Mouse (Mus musculus) frontal cortex, postnatal 36 days (tissue): ENCODE data around the gene Zfp52.

ENCODE experiments used
- DNase-seq, 2 experiments: peaks; one replicate each; pipeline ENCODE4 v3.0.0; 2022; ENCODE audit warnings: low spot score in 2 of 2

The Zfp52 gene

DNA sequence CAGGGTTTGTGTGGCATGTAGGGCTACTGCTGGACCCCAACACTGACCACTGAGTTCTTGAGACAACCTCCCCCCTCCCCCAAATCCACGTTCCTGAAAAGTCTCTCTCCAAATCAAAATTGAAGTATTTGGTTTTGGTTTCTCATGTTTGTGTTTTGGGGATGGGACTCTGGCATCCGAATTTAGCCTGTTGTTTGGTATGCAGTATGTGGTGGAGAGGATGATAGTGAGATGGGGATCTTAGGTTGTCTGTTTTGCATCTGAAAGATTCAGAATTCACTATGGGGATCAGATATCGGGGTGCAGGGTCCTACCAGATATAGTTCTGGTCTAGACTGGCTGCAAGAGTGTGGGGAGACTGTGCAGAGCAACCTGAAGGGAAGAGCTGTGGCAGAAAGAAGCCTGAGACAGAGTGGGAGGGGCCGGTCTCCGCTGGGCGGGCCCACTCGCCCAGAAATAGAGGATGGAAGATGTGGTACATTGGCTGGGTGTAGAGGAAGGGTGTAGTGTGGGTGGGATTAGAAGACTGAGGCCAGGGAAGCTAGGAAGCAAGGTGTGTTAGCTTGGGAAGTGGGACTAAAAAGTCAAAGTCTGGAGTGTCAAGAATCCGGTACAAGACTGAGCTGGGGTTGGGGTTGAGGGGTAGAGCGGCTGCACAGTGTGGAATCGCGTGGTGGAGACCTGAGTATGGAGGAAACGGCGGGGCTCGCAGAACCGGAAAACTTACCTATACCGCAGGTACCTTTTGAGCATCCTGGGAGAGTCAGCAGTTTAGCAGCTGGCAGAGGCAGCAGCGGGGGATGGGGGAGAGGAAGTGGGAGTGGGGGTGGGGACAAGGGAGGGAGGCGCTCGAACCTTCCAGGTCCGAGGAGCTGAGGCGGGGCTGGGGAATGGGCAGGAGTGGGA, at the start of gene Zfp52:
Zfp52 (plus strand) TSS at position 444 of the 906 bp plus-strand sequence.
- peak; percentile 51 to 66 for DNase-seq

DNA sequence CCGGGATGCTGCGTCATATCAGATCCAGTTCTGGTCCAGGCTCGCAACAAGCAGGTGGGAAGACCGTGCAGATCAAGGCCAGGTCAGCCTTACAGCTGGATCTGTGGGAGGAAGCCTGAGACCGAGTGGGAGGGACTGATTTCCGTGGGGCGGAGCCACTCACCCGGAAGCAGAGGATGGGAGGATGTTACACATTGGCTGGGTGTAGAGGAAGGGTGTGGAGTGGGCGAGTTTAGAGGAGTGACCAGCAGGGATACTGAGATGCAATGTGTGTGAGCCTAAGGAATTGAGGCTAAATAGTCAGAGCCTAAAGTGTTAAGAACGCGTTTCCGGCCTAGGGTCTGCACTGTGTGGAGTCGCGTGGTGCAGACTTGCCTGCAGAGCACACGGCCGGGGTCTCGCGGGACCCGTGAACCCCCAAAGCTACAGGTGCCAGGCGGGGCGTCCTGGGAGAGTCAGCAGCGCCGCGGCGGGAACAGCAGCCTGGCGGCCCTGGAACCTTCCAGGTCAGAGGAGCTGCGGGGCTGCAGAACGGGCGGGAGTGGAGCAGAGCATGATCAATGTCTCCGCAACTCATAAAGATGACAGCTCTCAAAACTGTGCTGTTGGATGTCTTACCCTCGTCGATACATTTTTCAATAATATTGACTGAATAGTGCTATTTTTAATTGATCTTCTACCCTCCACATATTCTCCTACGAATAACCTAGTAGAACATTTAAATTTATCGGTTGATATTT, 46.4 kb upstream of the Zfp52 start, which contains the start of gene Zfp53:
Zfp53 (plus strand) TSS at position 239 of the 740 bp plus-strand sequence.
- DNase-seq, result peak; percentile 83 to 84

DNA sequence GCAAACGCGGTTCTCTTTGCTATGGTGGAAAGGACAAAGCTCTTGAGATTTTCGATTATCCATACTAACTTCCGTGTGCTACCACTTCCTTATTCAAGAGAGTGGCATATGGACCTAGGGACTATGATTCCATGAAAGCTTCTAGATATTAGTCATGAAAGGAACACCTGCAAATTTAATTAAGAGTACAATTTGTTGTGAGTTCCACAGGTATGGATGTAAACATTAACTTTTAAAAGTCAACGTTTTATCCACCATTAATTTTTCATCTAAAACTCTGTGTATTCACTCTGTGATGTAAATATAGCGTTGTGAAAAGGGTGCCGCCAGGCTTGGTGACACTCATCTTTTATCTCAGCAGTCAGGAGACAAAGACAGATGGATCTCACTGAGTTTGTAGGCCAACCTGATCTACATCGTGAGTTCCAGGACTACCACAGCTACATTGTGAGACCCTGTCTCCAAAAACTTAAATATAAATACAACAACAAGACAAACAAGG, 45.8 kb upstream of the Zfp52 start:
- no peak for DNase-seq

DNA sequence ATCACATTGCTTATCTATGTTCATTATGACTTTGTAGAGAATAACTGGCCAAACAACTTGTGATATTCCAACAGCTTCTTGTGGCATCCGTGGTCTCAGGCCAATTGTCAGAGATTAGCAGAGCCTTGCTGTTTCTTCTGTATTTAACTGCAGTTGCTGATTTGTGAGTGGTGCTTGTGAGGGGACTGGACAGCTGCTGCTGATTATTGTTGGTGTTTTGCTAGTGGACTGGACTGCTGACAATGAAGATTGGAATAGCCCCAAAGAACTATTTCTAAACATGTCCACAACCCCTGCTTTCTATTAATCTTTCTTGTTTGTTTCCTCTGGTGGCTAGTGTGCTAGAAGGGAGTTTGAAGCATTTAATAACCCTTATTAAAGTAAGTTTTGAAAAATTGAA, 34.0 kb upstream of the Zfp52 start:
- no peak for DNase-seq

DNA sequence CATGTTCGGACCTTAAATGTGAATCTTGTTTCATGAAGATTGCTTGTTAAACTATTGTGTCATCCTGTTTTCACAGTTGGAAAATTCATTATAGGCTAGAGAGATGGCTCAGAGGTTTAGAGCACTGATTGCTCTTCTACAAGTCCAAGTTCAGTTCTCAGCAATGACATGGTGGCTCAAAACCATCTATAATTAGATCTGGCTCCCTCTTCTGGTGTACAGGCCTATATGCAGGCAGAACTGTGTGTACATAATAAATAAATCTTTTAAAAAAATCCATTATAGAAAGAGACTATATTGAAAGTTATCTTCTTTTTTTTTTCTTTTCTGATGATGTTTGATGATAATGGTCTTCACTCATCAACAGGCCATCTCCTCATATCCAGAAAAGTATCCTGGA, 30.8 kb upstream of the Zfp52 start:
- DNase-seq, result no peak

DNA sequence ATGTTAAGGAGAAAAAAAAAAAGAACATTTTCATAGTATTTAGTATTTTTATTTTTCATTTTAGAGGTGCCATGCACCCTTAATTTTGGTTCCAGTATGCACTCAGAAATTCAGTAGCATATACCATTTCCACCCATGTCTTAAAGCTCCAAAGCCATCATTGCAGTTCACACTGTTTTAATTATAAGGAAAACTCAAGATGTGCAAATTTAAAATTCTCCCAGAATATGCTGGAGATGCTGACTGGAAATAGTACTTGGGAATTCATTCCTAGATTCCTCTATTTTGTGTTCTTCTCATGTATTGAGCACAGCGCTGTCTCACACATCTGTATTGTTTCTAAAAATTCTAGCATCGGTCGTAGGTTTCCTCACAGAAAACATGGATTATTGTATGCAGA, 29.1 kb upstream of the Zfp52 start:
- DNase-seq, result no peak

DNA sequence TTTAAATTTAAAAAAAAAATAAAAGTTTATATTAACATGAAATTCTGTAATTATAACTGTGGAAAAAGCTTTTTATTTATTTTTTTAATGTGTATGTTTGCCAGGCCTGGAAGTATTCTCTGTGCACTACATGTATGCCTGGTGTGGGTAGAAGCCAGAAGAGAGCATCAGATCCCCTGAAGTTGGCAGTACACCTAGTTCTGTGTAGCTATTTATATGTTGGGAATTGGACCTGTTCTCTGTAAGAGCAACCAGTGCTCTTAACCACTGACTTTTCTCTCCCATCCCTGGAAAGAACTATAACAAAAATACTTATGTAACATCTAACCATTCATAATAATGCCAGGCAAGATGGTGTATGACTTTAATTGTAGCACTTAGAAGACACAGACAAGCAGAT, 25.6 kb upstream of the Zfp52 start:
- no peak for DNase-seq

DNA sequence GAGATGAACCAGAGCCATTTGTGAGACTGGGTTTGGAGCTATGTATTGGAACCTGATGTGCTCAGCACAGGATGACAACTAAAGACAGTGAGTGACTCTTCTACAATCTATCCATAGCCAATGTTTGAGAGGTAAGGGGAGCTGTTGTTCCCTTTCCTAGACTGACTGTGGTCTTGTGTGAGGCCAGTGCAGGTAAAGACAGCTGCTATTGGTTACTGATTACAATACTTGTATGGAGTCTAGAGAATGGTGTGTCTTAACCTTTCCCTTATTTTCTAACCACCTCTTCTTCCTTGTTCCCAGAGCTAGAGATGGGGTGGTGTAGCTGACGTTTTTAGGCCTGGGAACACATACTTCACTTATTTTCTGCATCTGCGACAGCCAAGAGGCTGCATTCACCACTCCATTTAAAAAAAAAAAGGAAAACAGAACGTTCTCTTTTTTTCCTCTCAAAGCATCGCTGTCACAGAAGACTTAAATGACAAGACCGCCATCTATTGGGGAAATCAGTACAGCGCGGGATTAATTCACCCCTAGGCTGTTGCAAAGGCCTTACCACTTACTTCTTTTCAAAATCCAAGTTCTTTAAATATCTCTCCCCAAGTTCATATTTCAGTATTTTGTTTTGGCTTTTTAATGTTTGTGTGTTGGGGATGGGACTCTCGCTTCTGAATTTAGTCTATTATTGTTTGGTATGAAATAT, 19.8 kb upstream of the Zfp52 start:
- peak; percentile 55 to 77 for DNase-seq

DNA sequence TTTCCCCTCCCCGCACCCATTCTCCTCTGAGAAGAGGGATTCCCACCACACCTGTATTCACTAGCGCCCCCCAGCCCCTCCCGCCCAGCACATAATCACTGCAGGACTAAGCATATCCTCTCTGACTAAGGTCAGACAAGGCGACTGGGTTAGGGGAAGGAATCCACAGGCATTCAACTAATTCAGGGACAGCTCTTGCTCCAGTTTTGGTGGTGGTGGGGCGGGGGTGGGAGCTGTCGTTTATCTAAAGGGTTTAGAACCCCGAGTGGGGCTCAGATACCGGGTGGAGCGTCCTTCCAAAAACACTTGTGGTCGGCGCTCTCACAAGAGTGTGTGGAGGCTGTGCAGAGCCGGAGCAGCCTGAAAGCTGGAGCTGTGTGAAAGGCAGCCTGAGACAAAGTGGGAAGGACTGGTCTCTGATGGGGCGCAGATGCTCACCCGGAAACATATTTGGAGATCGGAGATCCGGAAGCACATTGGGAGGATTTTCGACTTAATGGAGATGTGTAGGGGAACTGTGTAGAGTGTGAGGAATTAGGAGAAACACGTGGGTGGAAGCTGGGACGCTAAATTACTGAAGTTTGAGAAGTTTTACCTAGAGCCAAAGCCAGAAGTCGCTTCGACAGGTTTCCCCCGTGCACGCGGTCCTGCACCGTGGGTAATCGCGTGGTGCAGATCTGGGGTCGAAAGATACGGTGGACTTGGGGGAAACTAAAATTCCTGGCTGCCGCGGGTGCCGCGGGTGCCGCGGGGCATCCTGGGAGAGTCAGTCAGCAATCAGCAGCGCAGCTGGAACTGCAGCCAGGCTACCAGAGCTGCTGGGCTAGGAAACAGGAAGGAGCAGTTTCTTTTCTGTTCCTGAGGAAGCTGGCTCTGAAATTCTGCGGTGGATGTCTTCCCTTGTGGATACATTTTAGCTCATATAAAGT, 18.9 kb upstream of the Zfp52 start:
- DNase-seq, result peak; percentile 61 to 68

DNA sequence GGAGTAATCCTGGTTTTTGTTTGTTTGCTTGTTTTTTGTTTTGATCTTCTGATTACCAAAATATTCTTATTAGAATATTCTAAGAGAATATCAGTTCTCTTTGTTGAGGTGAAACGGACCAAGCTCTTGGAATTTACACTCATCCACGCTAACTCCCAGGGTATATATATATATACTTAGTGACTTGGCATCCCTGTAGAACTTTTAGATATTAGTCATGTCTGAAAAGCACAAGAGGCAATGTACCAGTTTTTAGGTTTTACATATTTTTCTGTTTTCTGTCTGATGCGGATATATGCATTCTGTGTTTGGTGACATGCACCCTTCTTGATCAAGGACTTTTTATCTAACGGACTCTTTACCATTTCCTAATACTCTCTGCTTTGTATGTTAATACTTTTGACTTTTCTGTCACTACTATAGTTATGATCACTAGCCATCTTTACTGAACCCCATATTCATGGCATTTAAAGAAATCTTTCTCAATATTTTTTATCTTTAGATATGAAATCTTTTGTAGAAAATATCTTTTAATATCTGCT, 18.1 kb upstream of the Zfp52 start:
- DNase-seq, result no peak

DNA sequence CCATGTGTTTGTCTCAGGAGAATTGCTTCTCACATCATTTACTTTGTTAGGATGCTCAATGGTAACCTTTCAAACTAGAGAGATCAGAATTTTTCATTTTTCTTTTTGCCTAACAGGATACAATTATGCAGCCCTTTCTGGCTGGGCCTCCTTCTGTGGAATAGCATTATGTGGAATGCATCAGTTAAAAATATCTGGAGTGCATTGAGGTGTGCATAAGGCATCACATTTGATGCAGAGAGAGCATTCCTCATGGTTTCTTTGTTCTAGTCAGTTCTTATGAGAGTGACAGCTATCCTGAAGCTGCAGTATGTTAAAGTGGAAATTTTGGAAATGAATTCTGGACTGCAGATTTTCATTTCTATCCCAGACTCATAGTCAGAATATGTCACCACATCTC, 9.1 kb upstream of the Zfp52 start:
- DNase-seq, result no peak

DNA sequence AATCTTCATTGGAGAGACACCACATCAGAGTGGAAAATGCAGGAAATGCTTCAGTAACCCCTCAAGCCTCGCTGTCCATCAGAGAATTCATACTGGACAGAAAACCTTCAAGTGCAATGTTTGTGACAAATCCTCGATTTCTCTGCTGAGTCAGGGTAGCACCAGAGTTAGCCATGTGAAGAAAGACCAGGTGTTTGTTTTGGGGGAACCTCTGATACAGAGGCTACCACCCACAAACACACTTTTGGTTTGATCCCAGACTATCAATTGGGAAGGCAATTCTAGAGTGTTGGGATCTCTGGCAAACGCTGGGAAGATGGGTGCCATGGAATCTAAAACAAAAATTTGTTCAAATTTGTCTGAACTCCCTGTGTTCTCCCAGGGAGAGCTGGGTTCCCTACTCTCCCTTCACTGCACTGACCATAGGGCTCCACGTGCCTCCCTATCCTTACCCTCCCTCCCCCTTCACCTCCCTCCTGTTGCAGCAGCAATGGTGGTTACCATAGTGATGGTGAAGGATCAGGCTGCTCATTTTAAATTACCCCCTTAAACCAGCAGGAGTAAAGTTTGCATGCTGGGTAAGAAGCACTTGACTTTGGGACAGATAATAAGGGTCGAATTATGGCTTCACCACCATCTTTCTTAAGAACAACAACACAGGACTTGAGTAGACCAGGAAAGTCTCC, 4.6 kb upstream of the Zfp52 start:
- no peak for DNase-seq

DNA sequence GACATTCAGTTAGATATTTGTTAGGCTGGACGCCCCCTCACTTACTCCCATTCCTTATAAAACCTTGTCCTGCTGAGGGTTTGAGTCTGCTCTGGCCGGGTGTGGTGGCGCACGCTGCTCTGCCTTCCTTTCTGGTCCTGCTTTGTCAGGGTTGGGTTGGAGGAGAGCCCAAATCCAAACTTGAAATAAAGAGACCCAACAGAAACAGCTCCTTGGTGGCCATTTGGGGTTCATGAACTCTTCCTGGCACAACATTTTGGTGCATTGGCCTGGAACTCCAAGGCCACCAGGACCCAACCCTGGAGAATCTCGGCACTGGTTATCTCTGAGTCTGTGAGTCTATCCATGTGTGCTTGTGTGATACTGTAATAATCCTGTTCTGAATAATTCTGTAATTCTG, 3.7 kb upstream of the Zfp52 start:
- no peak for DNase-seq

DNA sequence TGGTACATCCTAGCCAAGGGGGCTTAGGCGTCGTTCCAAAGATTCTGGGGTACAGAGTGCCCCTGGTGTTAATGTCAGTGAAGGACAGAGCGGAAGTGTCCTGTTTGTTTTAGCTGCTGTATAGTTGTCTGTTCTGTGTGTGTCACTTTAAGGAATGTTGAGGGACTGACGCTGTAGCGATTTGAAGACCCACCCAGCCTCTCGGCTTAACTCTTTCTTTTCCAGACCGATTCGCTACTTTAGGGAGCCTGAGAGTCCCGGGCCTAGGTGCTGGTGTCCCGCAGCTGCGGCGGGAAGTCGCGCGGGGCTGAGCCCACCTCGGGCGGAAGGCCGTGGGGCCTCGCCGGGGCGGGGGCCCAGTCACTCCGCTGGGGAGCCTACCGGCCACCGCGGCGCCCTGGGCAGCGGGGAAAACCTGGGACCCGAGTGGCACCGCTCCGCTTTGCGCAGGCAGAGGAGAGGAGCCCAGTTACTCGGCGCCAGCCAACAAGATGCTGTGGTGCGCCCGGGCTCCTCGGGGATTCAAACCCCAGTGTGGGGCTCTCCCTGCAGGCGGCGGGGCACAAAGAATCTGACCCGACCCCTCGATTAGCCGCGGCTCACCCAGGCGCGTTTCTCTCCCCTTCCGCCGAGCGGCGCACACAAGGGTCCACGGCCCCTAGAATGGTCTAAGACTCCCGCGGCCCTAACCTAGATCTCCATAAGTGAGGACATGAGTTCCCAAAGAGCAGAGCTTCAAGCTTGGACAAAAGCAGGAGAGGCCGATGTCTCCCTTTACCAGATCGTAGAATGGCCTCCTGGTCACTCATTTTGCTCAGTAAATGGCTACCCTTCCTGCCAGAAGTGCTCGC, 3.0 kb upstream of the Zfp52 start:
- DNase-seq, result peak; percentile 79 to 81

DNA sequence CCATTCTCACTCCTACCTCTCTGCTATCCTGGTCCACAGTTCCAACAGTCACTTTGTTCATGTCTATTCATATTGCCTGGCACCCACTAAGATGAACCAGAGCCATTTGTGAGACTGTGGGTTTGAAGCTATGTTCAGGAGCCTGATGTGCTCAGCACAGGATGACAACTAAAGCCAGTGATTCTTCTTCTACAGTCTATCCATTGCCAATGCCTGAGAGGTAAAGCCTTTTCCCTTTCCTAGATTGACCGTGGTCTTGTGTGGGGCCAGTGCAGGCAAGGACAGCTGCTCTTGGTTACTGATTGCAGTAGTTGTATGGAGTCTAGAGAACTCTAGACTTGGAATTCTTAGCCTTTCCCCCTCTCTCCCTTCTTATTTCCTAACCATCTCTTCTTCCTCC, 1.4 kb upstream of the Zfp52 start:
- DNase-seq, result no peak

DNA sequence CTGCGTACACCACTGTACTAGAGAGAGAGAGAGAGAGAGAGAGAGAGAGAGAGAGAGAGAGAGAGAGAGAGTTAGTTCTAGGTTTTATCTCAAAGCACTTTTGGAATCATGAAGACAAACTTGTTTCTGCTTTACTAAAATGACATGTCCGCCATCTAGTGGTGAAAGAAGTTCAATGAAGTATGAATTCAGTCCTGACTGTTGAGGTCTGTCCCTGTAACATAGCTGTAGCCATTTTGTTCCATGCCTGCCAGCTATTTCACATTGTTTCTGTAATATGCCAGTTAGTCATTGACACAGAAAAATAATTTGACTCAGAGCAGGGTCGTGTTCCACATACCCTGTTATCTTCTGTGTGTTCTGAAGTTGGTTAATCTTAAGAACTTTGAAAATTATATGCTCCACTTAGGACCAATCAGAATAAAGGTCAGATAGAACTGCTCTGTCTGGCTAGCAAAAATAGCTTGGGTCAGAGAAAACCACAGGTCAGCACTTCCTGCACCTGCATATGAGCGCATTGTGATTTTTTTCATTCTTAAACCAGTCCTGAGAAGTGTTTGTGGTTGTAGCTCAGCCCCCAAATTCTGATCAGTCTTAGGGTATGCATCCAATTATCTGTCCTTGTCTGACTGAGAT, 761 bp upstream of the Zfp52 start:
- DNase-seq, result peak in 1 of 2 experiments; percentile 69

DNA sequence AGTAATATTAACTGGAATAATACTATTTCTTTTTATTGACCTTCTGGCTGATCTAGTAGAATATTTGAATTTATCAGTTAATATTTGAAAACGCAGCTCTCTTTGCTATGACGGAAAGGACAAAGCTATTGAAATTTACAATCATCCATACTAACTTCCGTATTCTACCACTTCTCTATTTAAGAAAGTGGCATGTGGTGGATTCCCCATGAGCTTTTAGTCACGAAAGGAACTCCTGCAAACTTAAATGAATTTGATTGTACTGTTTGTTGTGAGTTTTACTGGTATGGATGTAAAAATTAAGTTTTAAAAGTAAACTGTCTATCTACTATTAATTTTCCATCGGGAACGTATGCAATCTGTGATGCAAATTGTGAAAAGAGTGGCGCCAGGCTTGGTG, 757 bp downstream of the Zfp52 start:
- DNase-seq, result no peak

DNA sequence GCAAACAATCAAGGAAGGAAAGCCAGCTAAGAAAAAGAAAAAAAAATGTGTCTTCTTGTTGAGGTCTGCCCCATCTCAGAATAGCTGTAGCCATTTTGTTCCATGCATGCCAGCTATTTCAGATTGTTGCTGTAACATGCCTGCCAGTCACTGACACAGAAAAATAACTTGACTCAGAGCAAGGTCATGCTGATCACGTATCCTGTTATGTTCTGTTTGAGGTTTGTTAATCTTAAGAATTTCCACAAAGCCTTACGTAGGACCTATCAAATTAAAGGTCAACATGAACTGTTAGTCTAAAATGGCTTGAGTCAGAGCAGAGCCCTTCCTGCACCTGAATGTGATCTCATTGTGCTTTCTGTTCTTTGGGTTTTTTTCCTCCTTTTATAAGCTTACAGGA, 1.3 kb downstream of the Zfp52 start:
- DNase-seq, result no peak

DNA sequence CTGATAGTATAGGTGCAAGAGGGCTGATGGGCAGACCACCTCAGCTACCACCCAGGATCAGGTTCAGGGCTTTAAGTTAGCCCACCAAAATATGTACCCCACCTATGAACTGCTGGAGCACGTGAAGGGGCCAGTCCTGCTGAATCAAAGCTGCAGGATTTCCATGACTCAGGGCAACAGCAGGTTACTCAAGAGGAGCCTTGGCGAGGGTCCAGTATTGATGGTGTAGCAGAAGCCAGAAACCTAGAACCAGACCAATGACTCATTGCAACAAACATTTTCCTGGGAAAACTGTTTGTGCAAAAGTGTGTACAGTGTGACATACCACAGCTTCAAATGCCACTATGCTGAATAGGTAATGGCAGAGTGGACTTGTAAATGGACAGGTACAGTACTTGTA, 22.5 kb downstream of the Zfp52 start:
- no peak for DNase-seq
